Mouse (Mus musculus): ENCODE data around the gene Cap2. TPM values are rescaled to one million over a fixed set of nuclear protein-coding genes. Genes with fewer than 3 reads are reported as not detected.

Cap2 gene
- polyA plus RNA-seq, 1 experiment from 2014 or later: 7.0 TPM

GRCm38 (mm10) chr13:46695932-46696331 is 194.3 kb downstream of the Cap2 start:
- H3K27ac ChIP-seq: no peak overlapping the region
- H3K4me1 ChIP-seq: peaks cover 4% of the 10 kb centered on the region; the same call in 1 of the 2 replicates
- H3K9me3 ChIP-seq: no peaks in the 10 kb centered on the region
- no peaks in the 10 kb centered on the region for H3K27me3 ChIP-seq (ENCODE audit: poor library complexity, severe bottlenecking)
- no peak for DNase-seq (ENCODE audit: extremely low spot score, low spot score)
- H3K36me3 ChIP-seq (replicated peaks): peaks cover 97% of the 10 kb centered on the region
- 91% methylated on average over 1 of the region's 1 CpGs for WGBS
- H3K4me3 ChIP-seq: no peak overlapping the region

GRCm38 (mm10) chr13:46696788-46697187 is 195.1 kb downstream of the Cap2 start:
- Histone ChIP-seq H3K27ac (no peak overlapping the region), H3K4me1 (peaks cover 4% of the 10 kb centered on the region; the same call in 1 of the 2 replicates), H3K4me3 (no peak overlapping the region), H3K36me3 (replicated peaks) (peaks cover 97% of the 10 kb centered on the region), H3K9me3 (no peaks in the 10 kb centered on the region), H3K27me3 (ENCODE audit: poor library complexity, severe bottlenecking) (no peaks in the 10 kb centered on the region)
- WGBS: 81% methylated on average over 2 of the region's 2 CpGs
- no peak for DNase-seq (ENCODE audit: extremely low spot score, low spot score)

DNA sequence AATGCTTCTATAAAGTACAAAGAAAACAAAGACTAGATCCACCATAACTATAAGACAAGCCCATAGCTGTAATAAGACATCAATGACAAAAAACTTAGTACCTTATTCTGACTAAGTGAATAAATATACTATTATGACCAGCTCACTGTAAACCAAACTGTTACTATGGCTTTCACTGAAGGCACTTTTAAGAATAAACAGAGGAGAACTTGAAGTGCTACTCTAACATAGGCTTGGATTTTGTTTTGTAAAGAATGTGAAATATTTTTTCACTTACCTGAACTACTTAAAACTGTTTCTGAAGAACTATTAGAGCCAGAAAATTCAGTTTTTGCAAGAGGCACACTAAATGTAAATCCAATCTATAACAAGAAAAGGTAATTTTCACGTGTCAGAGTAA is 197.7 kb downstream of the Cap2 start:
- H3K36me3 ChIP-seq (replicated peaks): peaks cover 95% of the 10 kb centered on the region
- H3K4me1 ChIP-seq: peaks cover 4% of the 10 kb centered on the region; the same call in 1 of the 2 replicates
- no peak overlapping the region for H3K4me3 ChIP-seq
- no peak overlapping the region for H3K27ac ChIP-seq
- WGBS: 89% methylated on average over 1 of the region's 1 CpGs
- DNase-seq (ENCODE audit: extremely low spot score, low spot score): no peak
- no peaks in the 10 kb centered on the region for H3K27me3 ChIP-seq (ENCODE audit: poor library complexity, severe bottlenecking)
- H3K9me3 ChIP-seq: no peaks in the 10 kb centered on the region

Other genes with a start within 250 kb of the Cap2 start
- gene Stmnd1, start 228.1 kb upstream of the Cap2 start, polyA plus RNA-seq (2016; fragmentation: Nextera tagmentation; extraction: Ambion mirVana): 0.15 TPM in 1 of 2 replicates, not detected in the other
- gene Rbm24, start 83.4 kb upstream of the Cap2 start, polyA plus RNA-seq (2016; fragmentation: Nextera tagmentation; extraction: Ambion mirVana): 1.4 and 1.5 TPM in 2 replicates
- gene Fam8a1, start 167.7 kb downstream of the Cap2 start, polyA plus RNA-seq (2016; fragmentation: Nextera tagmentation; extraction: Ambion mirVana): 6.7 and 7.4 TPM in 2 replicates
- 35.7 and 37.5 TPM in 2 replicates for gene Nup153, start 226.1 kb downstream of the Cap2 start, polyA plus RNA-seq (2016; fragmentation: Nextera tagmentation; extraction: Ambion mirVana)